Mouse (Mus musculus): ENCODE measurements around the gene Sirt1. TPM values are rescaled to one million over a fixed set of nuclear protein-coding genes. Genes with fewer than 3 reads are reported as not detected.
"Not testable (repeated sequence)": the region's sequence is repeated elsewhere in the genome, so short reads cannot be mapped to it uniquely, and the experiment has no call there.

Gene Sirt1
- total RNA-seq, 2 experiments from 2014 or later: 14.6 to 17.8 TPM

- DNase-seq (ENCODE audit: low spot score in 2 of 2): no peak
These were observed 15.5 kb upstream of the Sirt1 start for GRCm38 (mm10) chr10:63396963-63397362.

GRCm38 (mm10) chr10:63388948-63389347 is 7.4 kb upstream of the Sirt1 start:
- DNase-seq (ENCODE audit: low spot score in 2 of 2): no peak

GRCm38 (mm10) chr10:63386991-63387390 is 5.5 kb upstream of the Sirt1 start:
- DNase-seq (ENCODE audit: low spot score in 2 of 2): no peak

GRCm38 (mm10) chr10:63386444-63386843 is 4.9 kb upstream of the Sirt1 start:
- peak; percentile 68 to 69 for DNase-seq (ENCODE audit: low spot score in 2 of 2)

GRCm38 (mm10) chr10:63385897-63386296 is 4.4 kb upstream of the Sirt1 start:
- DNase-seq (ENCODE audit: low spot score in 2 of 2): not testable (repeated sequence)

GRCm38 (mm10) chr10:63382372-63383279 is 1.1 kb upstream of the Sirt1 start, which contains the start of gene Dnajc12:
Dnajc12 (plus strand) TSS chr10:63382443.
- peak; percentile 42 to 51 for DNase-seq (ENCODE audit: low spot score in 2 of 2)

- no peak for DNase-seq (ENCODE audit: low spot score in 2 of 2)
These were observed 2.4 kb downstream of the Sirt1 start for GRCm38 (mm10) chr10:63378948-63379680.

GRCm38 (mm10) chr10:63377468-63377867 is 4.0 kb downstream of the Sirt1 start:
- DNase-seq (ENCODE audit: low spot score in 2 of 2): peak; percentile 40 to 52

- no peak for DNase-seq (ENCODE audit: low spot score in 2 of 2)
These were observed 5.2 kb downstream of the Sirt1 start for GRCm38 (mm10) chr10:63376303-63376702.

GRCm38 (mm10) chr10:63368041-63368440 is 13.5 kb downstream of the Sirt1 start:
- DNase-seq (ENCODE audit: low spot score in 2 of 2): no peak

GRCm38 (mm10) chr10:63367386-63367785 is 14.1 kb downstream of the Sirt1 start:
- DNase-seq (ENCODE audit: low spot score in 2 of 2): no peak

GRCm38 (mm10) chr10:63365918-63366455 is 15.5 kb downstream of the Sirt1 start:
- DNase-seq (ENCODE audit: low spot score in 2 of 2): no peak

GRCm38 (mm10) chr10:63360502-63360901 is 21.0 kb downstream of the Sirt1 start:
- no peak for DNase-seq (ENCODE audit: low spot score in 2 of 2)

GRCm38 (mm10) chr10:63352111-63352510 is 29.4 kb downstream of the Sirt1 start:
- no peak for DNase-seq (ENCODE audit: low spot score in 2 of 2)

- DNase-seq (ENCODE audit: low spot score in 2 of 2): not testable (repeated sequence)
These were observed 30.4 kb downstream of the Sirt1 start for GRCm38 (mm10) chr10:63351099-63351498.

GRCm38 (mm10) chr10:63350666-63351065 is 30.8 kb downstream of the Sirt1 start:
- no peak for DNase-seq (ENCODE audit: low spot score in 2 of 2)

- no peak for DNase-seq (ENCODE audit: low spot score in 2 of 2)
These were observed 33.2 kb downstream of the Sirt1 start for GRCm38 (mm10) chr10:63348291-63348690.

GRCm38 (mm10) chr10:63344751-63345150 is 36.8 kb downstream of the Sirt1 start:
- no peak for DNase-seq (ENCODE audit: low spot score in 2 of 2)

GRCm38 (mm10) chr10:63341351-63341750 is 40.2 kb downstream of the Sirt1 start:
- DNase-seq (ENCODE audit: low spot score in 2 of 2): no peak

GRCm38 (mm10) chr10:63338914-63339643 is 42.4 kb downstream of the Sirt1 start:
- peak; percentile 93 to 96 for DNase-seq (ENCODE audit: low spot score in 2 of 2)

Data from adrenal gland, adult 18-20 months (tissue).